Mouse (Mus musculus) brain, embryonic 14.5 days (tissue): Measurements from ENCODE around the gene Rbfox3. TPM values are rescaled to one million over a fixed set of nuclear protein-coding genes. Genes with fewer than 3 reads are reported as not detected.
"Not testable (repeated sequence)": the region's sequence is repeated elsewhere in the genome, so short reads cannot be mapped to it uniquely, and the experiment has no call there.

Experiments used
- DNase-seq: peaks from one replicate; pipeline ENCODE4 v3.0.0-alpha.2; 2011; ENCODE audit warnings: low read depth
- CTCF ChIP-seq: fragments of 200-500 bp; IDR thresholded peaks from 2 replicates; pipeline ENCODE4 v1.5.1; 2012; ENCODE audit warnings: inconsistent platforms, mild to moderate bottlenecking, moderate library complexity, borderline replicate concordance; ENCODE audit not compliant: insufficient read depth, insufficient read length; ENCODE audit errors: extremely low read depth
- POLR2A ChIP-seq: fragments of 200-500 bp; IDR thresholded peaks from 2 replicates; pipeline ENCODE4 v1.6.1; 2012; ENCODE audit warnings: mild to moderate bottlenecking, inconsistent platforms, borderline replicate concordance; ENCODE audit not compliant: poor library complexity, insufficient read depth, insufficient read length, severe bottlenecking; ENCODE audit errors: extremely low read depth
- polyA plus RNA-seq: library from polyadenylated mRNA; depleted of rRNA; stranded (reverse); fragments of >200 nt; gene quantifications from 2 replicates; pipeline ENCODE4 v1.2.3, GENCODE M21; 2012

Rbfox3 gene
- polyA plus RNA-seq, 1 experiment = 37.6 TPM

DNA sequence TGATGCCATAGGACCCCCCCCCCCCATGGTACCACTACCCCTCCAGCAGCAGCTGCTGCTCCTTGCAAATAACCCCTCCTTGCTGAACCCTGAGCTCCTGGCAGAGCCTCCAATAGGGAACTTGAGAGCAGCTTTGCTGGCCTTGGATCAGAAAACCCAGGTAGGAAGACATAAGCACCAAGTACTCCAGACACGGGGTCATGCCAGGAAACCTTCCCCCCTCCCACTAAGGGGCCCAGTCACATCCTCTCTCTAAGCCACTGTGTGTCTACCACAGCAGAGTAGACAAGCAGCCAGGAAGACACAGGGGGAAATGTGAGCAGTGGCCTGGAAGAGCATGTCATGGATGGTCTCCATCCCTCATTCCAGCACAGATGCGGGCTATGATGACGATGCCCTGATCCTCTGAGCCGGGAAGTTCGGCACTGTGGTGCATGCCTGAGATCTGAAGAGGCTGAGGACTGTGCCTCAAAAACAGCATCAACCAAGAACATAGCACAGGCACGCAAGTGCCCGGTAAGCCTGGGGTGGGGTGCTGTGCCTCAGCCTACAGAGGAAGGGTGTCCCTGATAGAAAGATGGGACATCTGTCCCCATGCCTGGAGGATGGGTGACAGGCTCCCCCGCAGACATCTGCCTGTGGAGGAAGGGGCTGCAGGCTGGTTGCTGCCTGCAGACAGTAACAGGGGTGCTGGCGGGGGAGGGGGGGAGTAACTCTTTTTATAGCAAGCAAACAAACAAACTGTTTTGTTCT, 119.1 kb downstream of the Rbfox3 start:
- TF ChIP-seq POLR2A = no peak
- TF ChIP-seq CTCF = no peak
- peak; percentile 53 for DNase-seq

GRCm38 (mm10) chr11:118791391-118791790, 120.0 kb downstream of the Rbfox3 start:
- DNase-seq = no peak
- TF ChIP-seq POLR2A (no peak), CTCF (no peak)

GRCm38 (mm10) chr11:118788091-118788490, 123.3 kb downstream of the Rbfox3 start:
- DNase-seq = no peak
- TF ChIP-seq CTCF (no peak), POLR2A (no peak)

DNA sequence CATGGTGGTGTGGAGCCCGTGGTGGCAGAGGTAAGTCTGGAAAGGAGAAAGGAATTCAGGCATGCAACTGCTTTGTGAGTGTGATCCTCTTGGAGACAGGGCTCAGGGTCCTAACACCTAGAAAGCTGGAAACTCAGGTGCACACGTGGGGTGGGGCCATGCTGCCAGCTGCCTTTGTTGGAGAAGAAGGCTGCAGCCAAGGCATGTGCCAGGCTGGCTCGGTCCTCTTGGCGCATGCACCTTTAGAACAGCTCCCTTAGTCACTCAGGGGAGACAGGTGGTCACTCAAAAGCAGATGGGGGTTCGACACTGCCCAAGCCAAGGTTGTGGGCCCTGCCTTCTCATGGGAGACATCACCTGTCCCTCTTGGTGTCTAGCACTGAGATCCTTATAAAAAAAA, 128.7 kb downstream of the Rbfox3 start:
- TF ChIP-seq CTCF (no peak), POLR2A (no peak)
- DNase-seq = no peak

DNA sequence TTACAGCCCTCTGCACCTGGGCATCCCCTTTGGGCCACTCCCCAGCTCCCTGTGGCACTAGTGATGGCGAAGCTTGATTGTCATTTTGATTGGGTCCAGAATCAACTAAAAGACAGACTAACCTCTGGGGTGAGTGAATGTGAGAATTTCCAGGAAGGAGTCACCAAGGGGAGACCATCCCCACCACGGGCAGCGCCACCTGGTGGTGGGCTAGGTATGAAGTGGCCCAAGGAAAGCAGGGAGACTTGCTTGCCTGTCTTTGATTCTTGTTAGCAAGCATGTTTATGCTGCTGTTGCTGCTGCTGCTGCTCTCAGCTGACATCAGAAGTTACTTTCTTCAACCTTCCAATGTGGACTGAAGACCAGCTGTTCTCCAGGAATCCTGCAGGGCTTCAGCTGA, 135.6 kb downstream of the Rbfox3 start:
- TF ChIP-seq POLR2A (no peak), CTCF (peak; percentile 82)
- no peak for DNase-seq

- not testable (repeated sequence) for DNase-seq
These were observed 136.6 kb downstream of the Rbfox3 start for GRCm38 (mm10) chr11:118774777-118775176.

DNA sequence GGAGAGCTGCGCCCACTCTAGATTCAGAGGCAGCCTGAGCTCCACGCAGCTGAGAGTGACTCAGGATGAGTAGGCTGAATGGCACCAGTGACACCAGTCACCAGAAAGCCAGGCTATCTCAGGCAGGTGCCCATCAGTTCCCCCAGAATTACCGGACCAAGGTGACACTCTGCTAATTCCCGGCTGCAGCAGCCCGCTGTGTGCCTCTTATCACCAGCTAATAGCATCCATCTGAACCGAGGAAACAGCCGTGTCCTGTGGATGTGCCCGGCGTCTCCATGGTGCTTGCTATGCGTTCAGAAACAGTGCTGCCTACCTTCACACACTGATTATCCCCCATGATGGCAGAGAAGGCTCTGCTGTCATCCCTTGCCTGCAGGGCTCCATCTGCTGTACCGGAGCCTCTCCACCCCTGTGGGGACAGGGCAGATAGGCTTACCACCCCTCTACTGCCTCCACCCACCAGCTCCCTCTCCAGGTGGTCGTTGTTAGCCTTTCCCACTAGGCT, 138.3 kb downstream of the Rbfox3 start:
- no peak for DNase-seq
- TF ChIP-seq POLR2A (no peak), CTCF (no peak)

DNA sequence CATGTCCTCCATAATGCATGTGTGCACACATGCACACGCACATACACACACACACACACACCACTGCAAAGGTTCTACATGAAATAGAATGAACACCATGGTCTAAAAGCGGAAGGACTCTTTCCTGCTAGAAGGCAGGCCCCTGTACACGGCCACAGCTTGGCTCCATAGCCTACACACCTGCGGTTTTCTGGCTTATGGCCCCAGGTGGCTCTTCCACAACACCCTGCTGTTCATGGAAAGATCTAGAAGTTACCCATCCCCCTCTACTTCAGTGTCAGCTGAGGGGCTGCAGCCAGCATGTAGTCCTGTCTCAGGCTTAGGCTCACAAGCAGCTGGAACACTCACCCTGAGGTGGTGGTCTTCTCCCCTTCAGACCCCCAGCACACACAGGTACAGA, 140.0 kb downstream of the Rbfox3 start:
- no peak for DNase-seq

GRCm38 (mm10) chr11:118770789-118771188, 140.6 kb downstream of the Rbfox3 start:
- TF ChIP-seq POLR2A (no peak), CTCF (no peak)
- DNase-seq = no peak

More for the DNA sequence above, 140.0 kb downstream of the Rbfox3 start:
- TF ChIP-seq CTCF (no peak), POLR2A (no peak)

- no peak for DNase-seq
- no peak for TF ChIP-seq POLR2A
- no peak for TF ChIP-seq CTCF
These were observed 141.9 kb downstream of the Rbfox3 start for GRCm38 (mm10) chr11:118769542-118769941.

DNA sequence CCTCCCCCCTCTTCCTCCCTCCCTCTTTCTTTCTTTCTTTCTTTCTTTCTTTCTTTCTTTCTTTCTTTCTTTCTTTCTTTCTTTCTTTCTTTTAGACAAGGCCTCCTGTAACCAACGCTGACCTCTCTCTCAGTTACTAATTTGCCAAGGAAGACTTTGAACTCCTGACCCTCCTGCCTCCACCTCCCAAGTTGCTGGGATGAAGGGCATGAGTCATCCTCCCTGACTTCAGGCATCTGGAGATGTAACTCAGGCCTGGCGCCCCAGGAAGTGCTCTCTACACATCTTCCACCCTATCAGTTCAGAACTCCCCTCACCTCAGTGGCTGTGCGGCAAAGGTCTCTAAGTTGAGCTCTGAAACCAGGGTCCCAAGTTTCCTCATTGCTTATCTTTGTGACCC, 143.0 kb downstream of the Rbfox3 start:
- no peak for TF ChIP-seq CTCF
- TF ChIP-seq POLR2A = no peak
- DNase-seq = no peak

DNA sequence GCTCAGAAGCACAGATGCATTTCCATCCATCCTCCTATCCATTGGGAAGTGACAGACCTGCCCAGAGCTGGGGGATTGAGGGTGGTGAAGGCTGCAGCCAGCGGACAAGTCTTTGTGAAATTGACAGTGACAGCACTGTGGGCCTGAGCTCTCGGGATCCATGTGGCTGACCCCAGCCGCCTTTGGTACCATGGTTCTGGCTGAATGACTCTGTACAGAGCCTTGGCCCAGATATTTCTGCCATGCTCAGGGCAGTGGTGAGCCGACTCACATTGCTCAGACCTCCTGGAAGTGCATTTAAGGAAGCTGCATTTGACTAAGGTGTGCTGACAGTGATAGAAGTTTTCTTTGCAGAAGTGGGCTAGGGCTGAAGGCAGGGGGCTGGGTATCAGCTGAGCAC, 144.0 kb downstream of the Rbfox3 start:
- TF ChIP-seq CTCF = no peak

More for the DNA sequence above, 144.0 kb downstream of the Rbfox3 start:
- no peak for DNase-seq
